Mouse (Mus musculus) embryo, embryonic 10 days (tissue): ENCODE measurements around the gene Armc8.

Experiments
- DNase-seq: peaks from one replicate; pipeline ENCODE4 v3.0.0-alpha.2; 2015; ENCODE audit warnings: low spot score

Armc8 gene

GRCm38 (mm10) chr9:99499336-99499735 lies 69.4 kb downstream of the Armc8 start:
- DNase-seq: no peak

- no peak for DNase-seq
Measured at GRCm38 (mm10) chr9:99492634-99493200, 76.0 kb downstream of the Armc8 start.

GRCm38 (mm10) chr9:99491050-99491449 lies 77.6 kb downstream of the Armc8 start:
- DNase-seq: no peak

GRCm38 (mm10) chr9:99487841-99488240 lies 80.9 kb downstream of the Armc8 start:
- no peak for DNase-seq

- no peak for DNase-seq
Measured at GRCm38 (mm10) chr9:99487126-99487695, 81.5 kb downstream of the Armc8 start.

GRCm38 (mm10) chr9:99485144-99485543 lies 83.6 kb downstream of the Armc8 start:
- no peak for DNase-seq

GRCm38 (mm10) chr9:99484632-99485031 lies 84.1 kb downstream of the Armc8 start:
- DNase-seq: no peak

- DNase-seq: no peak
Measured at GRCm38 (mm10) chr9:99483191-99483590, 85.5 kb downstream of the Armc8 start.

GRCm38 (mm10) chr9:99480764-99481163 lies 87.9 kb downstream of the Armc8 start:
- no peak for DNase-seq

GRCm38 (mm10) chr9:99479181-99479711 lies 89.5 kb downstream of the Armc8 start:
- DNase-seq: no peak

- no peak for DNase-seq
Measured at GRCm38 (mm10) chr9:99471334-99471733, 97.4 kb downstream of the Armc8 start.

GRCm38 (mm10) chr9:99470347-99471092 lies 98.2 kb downstream of the Armc8 start:
- DNase-seq: no peak

- no peak for DNase-seq
Measured at GRCm38 (mm10) chr9:99469681-99470273, 98.9 kb downstream of the Armc8 start.

- no peak for DNase-seq
Measured at GRCm38 (mm10) chr9:99468572-99468971, 100.1 kb downstream of the Armc8 start.

GRCm38 (mm10) chr9:99464876-99465275 lies 103.8 kb downstream of the Armc8 start:
- no peak for DNase-seq

- no peak for DNase-seq
Measured at GRCm38 (mm10) chr9:99459730-99460129, 109.0 kb downstream of the Armc8 start.

- peak; percentile 82 for DNase-seq
Measured at GRCm38 (mm10) chr9:99458529-99459208, 110.0 kb downstream of the Armc8 start.

- DNase-seq: no peak
Measured at GRCm38 (mm10) chr9:99454211-99454610, 114.5 kb downstream of the Armc8 start.

- DNase-seq: peak; percentile 37
Measured at GRCm38 (mm10) chr9:99451161-99451560, 117.5 kb downstream of the Armc8 start, which contains the start of gene Nme9. Gene Nme9, plus strand, starts transcription at chr9:99451475.

- peak; percentile 68 for DNase-seq
Measured at GRCm38 (mm10) chr9:99449886-99450647, 118.6 kb downstream of the Armc8 start.

GRCm38 (mm10) chr9:99447323-99447722 lies 121.4 kb downstream of the Armc8 start:
- DNase-seq: no peak
